Mouse (Mus musculus): Measurements from ENCODE around the gene Pigh.

DNA sequence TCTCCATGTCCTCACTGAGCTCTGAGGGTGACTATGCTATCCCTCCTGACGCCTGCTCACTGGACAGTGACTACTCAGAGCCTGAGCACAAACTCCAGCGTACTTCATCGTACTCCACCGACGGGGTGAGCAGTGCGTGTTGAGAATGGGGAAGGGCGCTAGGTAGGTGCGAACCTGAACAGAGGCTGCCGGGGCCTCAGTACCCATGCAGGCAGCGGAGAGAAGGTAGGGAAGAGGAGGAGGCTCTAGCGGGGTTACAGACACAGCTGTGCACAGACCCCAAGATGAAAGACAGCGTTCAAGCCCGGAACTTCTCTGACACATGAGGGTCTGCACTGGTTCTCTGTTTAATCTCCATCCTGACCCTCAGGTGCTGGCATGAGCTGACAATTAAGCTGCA lies 25.0 kb downstream of the Pigh start:
- TF ChIP-seq CTCF (IDR thresholded peaks at IDR 0.05; ENCODE audit: low read depth, low read length) (no peak), GATA1 (IDR thresholded peaks at IDR 0.05; ENCODE audit: borderline replicate concordance, low read length) (no peak), POLR2AphosphoS5 (IDR thresholded peaks at IDR 0.05; ENCODE audit: insufficient replicate concordance, low read depth, low read length) (no peak), TAL1 (conservative IDR thresholded peaks at IDR 0.05; ENCODE audit: low read depth, low read length) (no peak), GATA2 (IDR thresholded peaks at IDR 0.05; ENCODE audit: borderline replicate concordance, low read depth, low read length) (no peak)

All from G1E (cell line).